Mouse (Mus musculus) right cerebral cortex, adult 2 months (tissue): ENCODE data around the gene Ccr6.

ENCODE experiments used
- DNase-seq, 2 experiments: peaks; one replicate each; pipeline ENCODE4 v3.0.0; 2021 to 2022; ENCODE audit warnings: low spot score in 2 of 2

Gene Ccr6

GRCm38 (mm10) chr17:8283526-8284253 lies 47.8 kb downstream of the Ccr6 start:
- DNase-seq = peak; percentile 94 to 96

DNA sequence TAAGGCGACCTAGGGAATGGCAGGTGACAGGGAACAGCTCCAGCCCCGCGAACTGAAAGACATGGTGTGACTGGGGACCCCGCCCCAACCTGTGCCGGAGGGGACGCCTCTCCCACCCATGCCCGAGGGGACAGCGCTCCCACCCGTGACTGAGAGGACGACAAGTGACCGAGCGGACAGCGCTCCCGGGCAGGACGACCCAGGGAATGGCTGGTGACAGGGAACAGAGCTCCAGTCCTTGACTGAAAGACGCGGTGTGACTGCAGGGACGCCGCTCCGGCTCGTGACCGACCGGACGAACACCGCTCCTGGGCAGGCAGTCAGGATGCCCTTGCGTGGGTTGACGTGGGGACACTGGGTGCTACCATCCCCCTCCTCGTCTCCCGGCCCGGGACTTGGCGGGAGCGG lies 48.4 kb downstream of the Ccr6 start:
- peak in 1 of 2 experiments; percentile 23 for DNase-seq

GRCm38 (mm10) chr17:8285056-8285455 lies 49.2 kb downstream of the Ccr6 start:
- DNase-seq = no peak

GRCm38 (mm10) chr17:8286987-8287386 lies 51.1 kb downstream of the Ccr6 start:
- DNase-seq = no peak

- DNase-seq = no peak
These were observed 54.3 kb downstream of the Ccr6 start for GRCm38 (mm10) chr17:8289993-8290679.

DNA sequence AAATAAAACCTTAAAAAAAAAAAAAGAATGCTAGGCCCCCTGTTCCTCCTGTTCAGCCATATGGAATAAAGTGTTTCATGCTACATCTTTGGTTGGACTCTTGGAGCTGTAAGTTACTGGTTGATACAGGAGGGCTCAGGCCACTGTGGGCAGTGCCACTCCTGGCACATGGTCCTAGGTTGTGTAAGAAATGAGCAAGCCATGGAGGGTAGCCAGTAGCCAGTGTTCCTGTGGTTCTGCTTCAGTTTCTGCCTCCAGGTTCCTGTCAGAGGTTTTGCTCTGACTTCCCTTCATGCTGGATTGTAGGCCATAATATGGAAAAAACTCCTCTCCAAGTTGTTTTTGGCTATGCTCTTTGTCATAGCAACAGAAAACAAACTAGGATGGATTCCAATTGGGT lies 54.9 kb downstream of the Ccr6 start:
- DNase-seq = no peak

- no peak for DNase-seq
These were observed 60.0 kb downstream of the Ccr6 start for GRCm38 (mm10) chr17:8295825-8296224.

GRCm38 (mm10) chr17:8296313-8296844 lies 60.5 kb downstream of the Ccr6 start:
- DNase-seq = no peak

GRCm38 (mm10) chr17:8297746-8298145 lies 61.9 kb downstream of the Ccr6 start:
- DNase-seq = no peak

GRCm38 (mm10) chr17:8298281-8298680 lies 62.4 kb downstream of the Ccr6 start:
- no peak for DNase-seq

GRCm38 (mm10) chr17:8299524-8299923 lies 63.7 kb downstream of the Ccr6 start:
- no peak for DNase-seq

GRCm38 (mm10) chr17:8301515-8301914 lies 65.7 kb downstream of the Ccr6 start:
- DNase-seq = no peak

- DNase-seq = no peak
These were observed 67.1 kb downstream of the Ccr6 start for GRCm38 (mm10) chr17:8302772-8303438.

DNA sequence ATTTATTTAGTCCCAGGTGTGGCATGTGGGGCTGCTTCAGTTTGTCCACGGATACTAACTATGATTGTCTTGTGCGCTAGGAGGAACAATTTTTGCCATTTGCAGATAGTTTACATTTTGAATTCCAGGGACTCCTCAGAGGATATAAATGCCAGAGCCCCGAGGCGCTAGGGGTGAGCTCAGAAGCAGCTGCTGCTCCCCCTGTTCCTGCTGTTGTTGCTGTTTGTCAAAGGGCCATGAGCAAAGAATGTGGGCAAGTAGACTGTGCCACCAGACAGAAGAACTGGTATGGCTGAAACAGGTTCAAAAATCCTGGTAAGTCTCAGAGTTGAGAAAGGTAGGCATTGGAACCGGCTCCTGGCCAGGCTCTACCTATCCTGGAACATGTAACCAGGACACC lies 67.8 kb downstream of the Ccr6 start:
- no peak for DNase-seq

- no peak for DNase-seq
These were observed 70.0 kb downstream of the Ccr6 start for GRCm38 (mm10) chr17:8305801-8306200.
